Mouse (Mus musculus) lung, postnatal 4 days (tissue): ENCODE results near the gene Zc3h4.

ENCODE experiments used
- DNase-seq, 2 experiments: peaks; one replicate each; pipeline ENCODE4 v3.0.0; 2021

The Zc3h4 gene

DNA sequence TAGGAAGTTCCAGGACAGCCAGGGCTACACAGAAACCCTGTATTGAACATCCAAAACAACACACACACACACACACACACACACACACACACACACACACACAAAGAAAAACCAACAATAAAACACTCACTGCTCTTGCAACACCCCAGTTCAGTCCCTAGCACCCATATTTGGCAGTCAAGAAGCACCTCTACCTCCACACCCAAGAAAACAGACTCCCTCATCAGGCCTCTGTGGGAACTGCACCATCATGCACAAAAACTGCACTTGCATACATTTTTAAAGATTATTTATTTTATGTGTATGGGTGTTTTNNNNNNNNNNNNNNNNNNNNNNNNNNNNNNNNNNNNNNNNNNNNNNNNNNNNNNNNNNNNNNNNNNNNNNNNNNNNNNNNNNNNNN, 40.5 kb downstream of the Zc3h4 start:
- DNase-seq: peak in 1 of 2 experiments; percentile 30

DNA sequence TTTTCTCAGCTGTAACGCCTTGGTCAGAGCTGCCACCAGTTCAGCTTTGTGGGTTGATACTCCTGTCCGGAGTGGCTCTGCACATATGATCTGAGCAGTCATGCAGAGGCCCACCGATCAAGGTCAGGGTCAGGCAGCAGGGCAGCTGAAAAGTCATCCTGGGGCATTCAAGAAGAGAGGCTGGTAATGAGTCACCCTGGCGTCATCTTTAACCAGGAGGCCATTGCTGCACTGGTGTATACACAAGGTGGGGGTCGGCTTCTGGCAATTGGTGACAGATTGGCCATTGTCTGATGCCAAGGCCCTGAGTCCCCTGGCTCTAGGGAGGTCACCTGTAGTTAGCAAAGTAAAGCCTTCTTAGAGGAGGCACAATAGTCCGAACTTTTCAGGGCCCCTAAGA, 50.9 kb downstream of the Zc3h4 start:
- DNase-seq: no peak

DNA sequence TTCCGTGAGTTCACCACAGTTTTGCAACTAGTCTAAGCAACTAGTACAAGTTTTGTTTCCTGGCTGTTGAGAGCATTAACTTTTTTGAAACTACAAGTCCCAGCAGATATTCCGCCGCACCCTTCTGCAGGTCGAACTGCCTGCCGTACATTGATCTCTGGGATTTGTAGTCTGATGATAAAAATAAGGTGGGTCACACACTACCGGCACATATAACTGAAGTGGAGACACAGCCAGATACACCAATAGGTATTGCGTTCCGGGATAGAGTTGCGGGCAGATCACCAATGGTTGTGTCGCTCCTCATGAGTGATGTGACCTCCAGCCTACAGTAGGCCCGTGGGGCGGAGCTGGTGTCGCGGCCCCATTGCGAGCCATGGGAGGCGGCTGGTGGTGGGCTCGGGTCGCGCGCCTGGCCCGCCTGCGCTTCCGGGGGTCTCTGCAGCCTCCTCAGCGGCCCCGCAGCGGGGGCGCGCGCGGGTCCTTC, 51.9 kb downstream of the Zc3h4 start, which contains the start of gene Tmem160:
TSS of gene Tmem160 (plus strand) at position 193 of the 487 bp plus-strand sequence.
- DNase-seq: peak; percentile 89 to 92

GRCm38 (mm10) chr7:16453118-16453711, 52.5 kb downstream of the Zc3h4 start:
- DNase-seq: peak in 1 of 2 experiments; percentile 44

DNA sequence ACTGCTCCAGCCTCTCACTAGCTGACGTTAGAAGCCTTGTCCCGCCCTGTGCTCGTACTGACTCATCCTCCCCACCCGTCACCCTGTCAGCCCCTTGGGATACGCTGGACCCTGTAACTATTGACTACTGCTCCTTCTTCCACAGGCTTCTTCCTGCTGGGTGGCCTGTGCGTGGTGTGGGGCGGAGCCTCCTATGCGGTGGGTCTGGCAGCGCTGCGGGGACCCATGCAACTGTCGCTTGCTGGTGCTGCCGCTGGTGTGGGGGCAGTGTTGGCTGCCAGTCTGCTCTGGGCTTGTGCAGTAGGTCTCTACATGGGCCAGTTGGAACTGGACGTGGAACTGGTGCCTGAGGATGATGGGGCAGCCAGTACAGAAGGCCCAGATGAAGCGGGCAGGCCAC, 54.3 kb downstream of the Zc3h4 start:
- no peak for DNase-seq

- no peak for DNase-seq
Measured at GRCm38 (mm10) chr7:16456289-16456688, 55.6 kb downstream of the Zc3h4 start.

DNA sequence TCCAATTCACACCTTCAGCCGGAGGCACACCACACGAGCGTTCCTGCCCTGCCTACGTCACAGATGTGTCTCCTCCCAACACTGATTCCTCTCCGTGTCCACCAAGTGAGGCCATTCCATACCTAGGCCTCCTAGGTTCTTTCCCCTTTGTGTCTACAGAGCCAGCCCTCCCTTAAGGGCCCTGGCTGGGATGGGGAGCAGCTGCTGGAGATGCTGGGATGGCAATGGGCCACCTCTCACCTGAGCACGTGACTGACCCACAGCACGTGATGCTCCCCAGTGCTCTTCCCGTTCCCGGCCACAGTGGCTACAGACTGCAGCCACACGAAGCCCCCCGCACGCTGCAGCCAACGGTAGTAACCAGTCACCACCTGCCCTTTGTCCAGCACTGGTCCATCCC, 59.9 kb downstream of the Zc3h4 start:
- no peak for DNase-seq

DNA sequence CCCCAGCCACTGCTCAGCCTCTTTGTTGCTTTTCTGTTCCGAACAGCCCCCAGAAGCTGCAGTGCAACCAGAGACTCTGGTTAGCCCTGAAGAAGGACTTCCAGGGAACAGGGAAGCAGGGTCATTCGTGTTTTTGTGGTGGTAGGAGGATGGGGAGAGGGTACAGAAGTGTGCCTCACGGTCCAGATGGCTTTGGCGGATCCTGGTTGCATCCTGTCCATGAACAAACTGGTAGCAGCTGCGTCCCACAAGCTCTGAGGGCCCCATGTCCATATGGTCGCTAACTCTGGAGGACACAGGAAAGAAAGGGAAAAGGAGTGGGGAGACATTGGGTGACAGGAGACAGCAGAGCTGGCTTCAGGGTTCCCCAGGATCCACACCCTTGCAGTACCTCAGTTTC, 60.4 kb downstream of the Zc3h4 start:
- no peak for DNase-seq

GRCm38 (mm10) chr7:16461705-16462104, 61.0 kb downstream of the Zc3h4 start:
- DNase-seq: no peak

DNA sequence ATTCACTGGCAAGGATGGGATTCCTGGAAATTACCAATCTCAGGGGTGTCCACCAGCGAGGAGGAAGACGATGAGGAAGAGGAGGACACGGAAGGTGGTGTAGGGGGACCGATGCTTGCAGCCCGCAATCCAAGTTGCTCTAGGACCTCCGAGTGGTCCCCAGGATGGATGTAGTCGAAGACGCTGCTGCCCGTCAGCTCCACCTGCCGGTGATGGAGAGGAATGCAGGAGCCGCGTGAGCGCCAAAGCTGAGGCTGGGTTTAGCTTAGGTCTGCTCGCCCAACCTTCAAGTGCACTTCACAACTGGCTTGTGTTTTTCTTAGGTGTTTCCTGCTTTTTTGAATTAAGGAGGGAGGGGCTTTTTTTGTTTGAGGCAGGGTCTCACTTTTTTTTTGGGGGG, 62.5 kb downstream of the Zc3h4 start:
- peak; percentile 79 to 88 for DNase-seq

- DNase-seq: peak; percentile 52 to 80
Measured at GRCm38 (mm10) chr7:16465160-16465559, 64.5 kb downstream of the Zc3h4 start.

DNA sequence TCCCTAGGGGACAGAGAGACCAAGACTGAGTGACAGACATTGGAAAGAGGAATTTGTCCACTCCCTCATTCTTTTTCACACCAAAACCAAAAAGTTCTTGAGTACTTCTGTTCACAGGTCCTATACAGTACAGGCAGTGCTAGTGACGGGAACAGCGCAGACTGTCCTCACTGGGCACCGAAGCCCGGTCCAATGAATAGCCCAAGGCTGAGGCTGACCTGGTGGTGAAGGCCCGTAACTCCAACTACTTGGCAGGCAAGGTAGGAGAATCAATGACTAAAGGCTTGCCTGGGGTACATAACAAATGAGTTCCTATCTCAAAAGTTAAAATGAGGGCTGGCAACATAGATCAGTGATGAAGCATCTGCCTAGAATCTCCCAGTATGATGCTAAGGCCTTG, 64.9 kb downstream of the Zc3h4 start:
- DNase-seq: no peak

DNA sequence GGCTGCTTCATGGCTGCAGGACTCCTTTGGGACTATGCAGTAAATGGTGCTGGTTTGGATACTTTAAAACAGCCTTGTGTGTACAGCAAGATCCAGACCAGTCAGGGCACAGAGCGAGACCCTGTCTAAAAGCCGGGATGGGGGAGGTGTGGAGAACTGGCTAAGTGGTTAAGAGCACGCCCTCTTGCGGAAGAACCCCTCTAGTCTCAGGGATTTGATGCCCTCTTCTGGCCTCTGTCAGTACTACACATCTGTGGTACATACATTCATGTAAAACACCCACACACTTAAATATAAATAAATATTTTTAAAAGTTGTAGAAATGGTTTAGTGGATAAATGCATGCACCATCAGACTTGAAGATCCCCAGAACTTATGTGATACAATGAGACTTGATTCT, 65.9 kb downstream of the Zc3h4 start:
- peak in 1 of 2 experiments; percentile 33 for DNase-seq

DNA sequence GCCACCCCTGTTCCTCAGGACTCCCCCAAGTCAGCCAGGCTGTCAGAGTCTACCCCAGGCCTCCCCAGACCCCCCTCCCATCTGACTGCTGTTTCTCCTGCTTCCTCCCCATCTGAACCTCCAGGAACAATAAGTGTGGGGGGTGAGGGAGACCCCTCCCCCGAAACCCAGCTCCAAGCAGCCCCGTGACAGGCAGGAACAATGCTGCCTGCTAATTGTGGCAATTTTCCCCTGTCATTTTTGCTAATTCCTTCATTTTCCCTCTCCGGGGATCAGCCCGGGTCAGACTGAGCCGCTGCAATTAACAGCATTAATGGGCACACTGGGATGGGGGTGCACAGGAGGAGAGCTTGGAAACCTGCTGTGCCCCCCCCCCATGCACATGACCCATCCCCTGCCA, 67.4 kb downstream of the Zc3h4 start:
- DNase-seq: no peak

DNA sequence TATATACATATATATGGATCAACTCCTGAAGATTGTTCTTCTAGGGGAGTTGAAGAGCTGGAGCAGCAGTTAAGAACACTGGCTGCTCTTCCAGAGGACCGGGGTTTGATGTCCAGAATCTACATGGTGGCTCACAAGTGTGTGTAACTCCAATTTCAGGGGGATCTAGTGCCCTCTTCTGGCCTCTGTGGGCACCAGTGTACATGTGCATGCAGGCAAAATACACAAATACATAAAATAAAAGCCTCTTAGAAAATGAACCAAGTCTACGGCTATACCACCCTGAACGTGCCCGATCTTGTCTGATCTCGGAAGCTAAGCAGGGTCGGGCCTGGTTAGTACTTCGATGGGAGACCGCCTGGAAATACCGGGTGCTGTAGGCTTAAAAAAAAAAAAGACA, 70.8 kb downstream of the Zc3h4 start:
- peak in 1 of 2 experiments; percentile 26 for DNase-seq

GRCm38 (mm10) chr7:16472116-16472709, 71.5 kb downstream of the Zc3h4 start:
- DNase-seq: no peak

DNA sequence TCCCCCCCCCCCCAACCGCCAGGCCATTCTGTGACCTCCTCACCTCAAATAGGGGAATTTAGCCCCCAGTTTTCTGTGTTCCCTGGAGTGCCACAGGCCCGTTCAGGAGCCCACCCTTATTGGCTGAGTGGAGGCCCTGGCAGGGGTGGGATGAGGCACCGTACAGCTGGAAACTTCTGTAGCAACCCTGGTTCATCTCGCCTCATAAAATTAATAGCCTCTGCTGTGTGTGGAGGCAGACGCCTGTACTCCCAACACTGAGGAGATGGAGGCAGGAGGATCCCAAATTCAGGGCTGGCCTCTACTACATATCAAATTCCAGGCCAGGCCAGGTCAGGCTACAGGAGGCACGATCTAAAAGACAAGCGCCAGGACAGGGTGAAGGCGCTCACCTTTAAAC, 73.1 kb downstream of the Zc3h4 start:
- no peak for DNase-seq

GRCm38 (mm10) chr7:16474445-16474844, 73.7 kb downstream of the Zc3h4 start:
- DNase-seq: peak; percentile 37 to 56

- DNase-seq: no peak
Measured at GRCm38 (mm10) chr7:16475321-16475720, 74.6 kb downstream of the Zc3h4 start.

GRCm38 (mm10) chr7:16475764-16476599, 75.3 kb downstream of the Zc3h4 start:
- DNase-seq: no peak

DNA sequence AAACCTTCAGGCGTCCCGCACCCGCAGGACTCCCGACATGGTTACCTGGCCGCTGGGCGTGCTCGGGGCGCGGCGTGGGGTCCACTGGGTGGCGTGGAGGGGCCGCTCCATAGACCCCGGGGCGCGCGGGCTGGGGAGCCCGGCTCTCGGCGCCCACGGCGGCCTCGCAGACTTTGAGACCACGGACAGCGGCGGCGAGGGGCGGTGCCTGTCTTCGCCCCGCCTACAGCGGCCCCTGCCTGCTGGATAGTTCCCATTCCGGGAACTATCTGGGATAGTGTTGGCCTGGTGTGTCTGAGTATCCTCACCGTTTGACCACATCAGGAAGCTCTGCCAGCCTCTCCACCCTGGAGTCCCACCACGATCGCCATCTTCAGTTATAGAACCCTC, 75.9 kb downstream of the Zc3h4 start:
- DNase-seq: peak in 1 of 2 experiments; percentile 31

GRCm38 (mm10) chr7:16477628-16478027, 76.9 kb downstream of the Zc3h4 start, which contains the start of gene Npas1:
Gene Npas1 (minus strand): TSS chr7:16477728.
- DNase-seq: no peak
